Mouse (Mus musculus) embryonic facial prominence, embryonic 12.5 days (tissue): Measurements from ENCODE around the gene Ccdc115. TPM values are rescaled to one million over a fixed set of nuclear protein-coding genes. Genes with fewer than 3 reads are reported as not detected.

ENCODE experiments used
- ATAC-seq: fragments of 200-750 bp; cut with Nextera tagmentation; 2 replicates; pipeline ENCODE4 v1.8.0; 2017; ENCODE audit not compliant: insufficient number of reproducible peaks, insufficient read depth, low FRiP score, low TSS enrichment
- H3K27ac ChIP-seq: fragments of 300-500 bp; sonication (generic); 2 replicates; pipeline ENCODE4 v1.5.1; 2016; ENCODE audit warnings: mild to moderate bottlenecking
- H3K27me3 ChIP-seq: fragments of 300-500 bp; sonication (generic); 2 replicates; pipeline ENCODE4 v1.6.1; 2016; ENCODE audit warnings: mild to moderate bottlenecking, moderate library complexity
- H3K36me3 ChIP-seq: fragments of 300-500 bp; sonication (generic); 2 replicates; pipeline ENCODE4 v1.6.1; 2016; ENCODE audit warnings: mild to moderate bottlenecking
- H3K4me1 ChIP-seq: fragments of 300-500 bp; sonication (generic); 2 replicates; pipeline ENCODE4 v1.6.1; 2016
- H3K4me2 ChIP-seq: fragments of 300-500 bp; sonication (generic); replicated peaks from 2 replicates; pipeline ENCODE4 v1.6.1; 2016; ENCODE audit warnings: mild to moderate bottlenecking, moderate library complexity
- H3K4me3 ChIP-seq: fragments of 300-500 bp; sonication (generic); 2 replicates; pipeline ENCODE4 v1.5.1; 2016; ENCODE audit warnings: mild to moderate bottlenecking
- H3K9ac ChIP-seq: fragments of 300-500 bp; sonication (generic); 2 replicates; pipeline ENCODE4 v1.6.1; 2016; ENCODE audit warnings: mild to moderate bottlenecking, moderate library complexity
- H3K9me3 ChIP-seq: fragments of 300-500 bp; sonication (generic); 2 replicates; pipeline ENCODE4 v1.6.1; 2016; ENCODE audit warnings: mild to moderate bottlenecking, moderate library complexity
- WGBS: fragments of 180-500 bp; shearing (Covaris S2); methylation state at CpG from one replicate; pipeline ENCODE4 v1.1.7; 2016; 5-methylcytosine and 5-hydroxymethylcytosine counted together
- polyA plus RNA-seq: library from polyadenylated mRNA; unstranded; fragments of >200 nt; fragmentation: Nextera tagmentation; extraction: Ambion mirVana; gene quantifications from 2 replicates; pipeline ENCODE4 v1.2.1, GENCODE M21; 2016

Gene Ccdc115
- polyA plus RNA-seq, 1 experiment from 2014 or later, result 52.1 TPM

- Histone ChIP-seq H3K27ac (no peak overlapping the region), H3K9ac (no peak overlapping the region), H3K27me3 (no peaks in the 10 kb centered on the region), H3K9me3 (peaks cover 9% of the 10 kb centered on the region), H3K4me1 (peaks cover 11% of the 10 kb centered on the region; the same call in 1 of the 2 replicates), H3K4me3 (no peak overlapping the region), H3K4me2 (no peak overlapping the region), H3K36me3 (peaks cover 13% of the 10 kb centered on the region; the same call in 1 of the 2 replicates)
- 73% methylated on average over 3 of the region's 3 CpGs for WGBS
- no peak for ATAC-seq
Measured at GRCm38 (mm10) chr1:34436374-34436773, 3.1 kb downstream of the Ccdc115 start.

- ATAC-seq, result no peak
- Histone ChIP-seq H3K27ac (peak overlapping the region; percentile 81), H3K9ac (peak overlapping the region; percentile 60; the same call in 1 of the 2 replicates), H3K9me3 (peaks cover 18% of the 10 kb centered on the region), H3K4me3 (peak overlapping the region; percentile 56), H3K27me3 (no peaks in the 10 kb centered on the region), H3K36me3 (peaks cover 21% of the 10 kb centered on the region), H3K4me2 (peak overlapping the region; percentile 61), H3K4me1 (0 out of 2 replicates have a peak, but pooled peaks cover 7% of the 10 kb centered on the region)
- WGBS, result 32% methylated on average over 8 of the region's 8 CpGs
Measured at GRCm38 (mm10) chr1:34435371-34436120, 3.9 kb downstream of the Ccdc115 start.

- peaks cover 28% of the 10 kb centered on the region for H3K36me3 ChIP-seq
- H3K4me3 ChIP-seq, result peak overlapping the region; percentile 56
- ATAC-seq, result no peak
- 0 out of 2 replicates have a peak, but pooled peaks cover 4% of the 10 kb centered on the region for H3K4me1 ChIP-seq
- WGBS, result 1% methylated on average over 30 of the region's 30 CpGs
- peaks cover 26% of the 10 kb centered on the region for H3K9me3 ChIP-seq
- H3K4me2 ChIP-seq, result peak overlapping the region; percentile 61
- peak overlapping the region; percentile 60 for H3K9ac ChIP-seq
- H3K27ac ChIP-seq, result peak overlapping the region; percentile 81
- H3K27me3 ChIP-seq, result no peaks in the 10 kb centered on the region
Measured at GRCm38 (mm10) chr1:34434660-34435160, 4.8 kb downstream of the Ccdc115 start.

GRCm38 (mm10) chr1:34433891-34434521 lies 5.5 kb downstream of the Ccdc115 start:
- ATAC-seq, result no peak
- H3K4me1 ChIP-seq, result 0 out of 2 replicates have a peak, but pooled peaks cover 4% of the 10 kb centered on the region
- H3K9ac ChIP-seq, result peak overlapping the region; percentile 27; the same call in 1 of the 2 replicates
- H3K9me3 ChIP-seq, result peaks cover 32% of the 10 kb centered on the region
- peak overlapping the region; percentile 54; the same call in 1 of the 2 replicates for H3K27ac ChIP-seq
- H3K36me3 ChIP-seq, result peaks cover 29% of the 10 kb centered on the region
- 8% methylated on average over 19 of the region's 19 CpGs for WGBS
- no peaks in the 10 kb centered on the region for H3K27me3 ChIP-seq
- peak overlapping the region; percentile 61 for H3K4me2 ChIP-seq
- peak overlapping the region; percentile 56 for H3K4me3 ChIP-seq

GRCm38 (mm10) chr1:34432776-34433481 lies 6.5 kb downstream of the Ccdc115 start:
- H3K9me3 ChIP-seq, result peaks cover 34% of the 10 kb centered on the region
- H3K9ac ChIP-seq, result peak overlapping the region; percentile 51
- ATAC-seq, result no peak
- no peaks in the 10 kb centered on the region for H3K4me1 ChIP-seq
- 6% methylated on average over 35 of the region's 35 CpGs for WGBS
- peak overlapping the region; percentile 61 for H3K27ac ChIP-seq
- peak overlapping the region; percentile 61 for H3K4me2 ChIP-seq
- H3K4me3 ChIP-seq, result peak overlapping the region; percentile 43
- H3K36me3 ChIP-seq, result peaks cover 29% of the 10 kb centered on the region
- no peaks in the 10 kb centered on the region for H3K27me3 ChIP-seq

- H3K27me3 ChIP-seq, result no peaks in the 10 kb centered on the region
- H3K4me2 ChIP-seq, result peak overlapping the region; percentile 61
- H3K4me1 ChIP-seq, result no peaks in the 10 kb centered on the region
- peaks cover 36% of the 10 kb centered on the region for H3K9me3 ChIP-seq
- 44% methylated on average over 13 of the region's 13 CpGs for WGBS
- peak overlapping the region; percentile 51 for H3K9ac ChIP-seq
- no peak overlapping the region for H3K27ac ChIP-seq
- no peak for ATAC-seq
- peaks cover 26% of the 10 kb centered on the region for H3K36me3 ChIP-seq
- peak overlapping the region; percentile 43 for H3K4me3 ChIP-seq
Measured at GRCm38 (mm10) chr1:34432411-34432775, 7.1 kb downstream of the Ccdc115 start.

- H3K4me2 ChIP-seq, result no peak overlapping the region
- H3K4me1 ChIP-seq, result no peaks in the 10 kb centered on the region
- ATAC-seq, result no peak
- H3K9ac ChIP-seq, result no peak overlapping the region
- H3K27ac ChIP-seq, result no peak overlapping the region
- H3K36me3 ChIP-seq, result peaks cover 21% of the 10 kb centered on the region
- H3K27me3 ChIP-seq, result no peaks in the 10 kb centered on the region
- H3K9me3 ChIP-seq, result peaks cover 36% of the 10 kb centered on the region
- H3K4me3 ChIP-seq, result no peak overlapping the region
- WGBS, result 98% methylated on average over 9 of the region's 9 CpGs
Measured at GRCm38 (mm10) chr1:34431431-34431830, 8.0 kb downstream of the Ccdc115 start.

- no peak overlapping the region for H3K27ac ChIP-seq
- no peak overlapping the region for H3K4me2 ChIP-seq
- H3K9ac ChIP-seq, result no peak overlapping the region
- no peaks in the 10 kb centered on the region for H3K27me3 ChIP-seq
- H3K36me3 ChIP-seq, result peaks cover 21% of the 10 kb centered on the region
- no peak overlapping the region for H3K4me3 ChIP-seq
- 97% methylated on average over 3 of the region's 3 CpGs for WGBS
- no peaks in the 10 kb centered on the region for H3K4me1 ChIP-seq
- peaks cover 36% of the 10 kb centered on the region for H3K9me3 ChIP-seq
- no peak for ATAC-seq
Measured at GRCm38 (mm10) chr1:34430981-34431380, 8.5 kb downstream of the Ccdc115 start.

- Histone ChIP-seq H3K36me3 (peaks cover 21% of the 10 kb centered on the region), H3K27ac (no peak overlapping the region), H3K9me3 (peaks cover 36% of the 10 kb centered on the region), H3K4me2 (no peak overlapping the region), H3K9ac (no peak overlapping the region), H3K4me3 (no peak overlapping the region), H3K4me1 (no peaks in the 10 kb centered on the region), H3K27me3 (no peaks in the 10 kb centered on the region)
- no peak for ATAC-seq
- WGBS, result 93% methylated on average over 4 of the region's 4 CpGs
Measured at GRCm38 (mm10) chr1:34429281-34429680, 10.2 kb downstream of the Ccdc115 start.

GRCm38 (mm10) chr1:34428466-34428865 lies 11.0 kb downstream of the Ccdc115 start:
- ATAC-seq, result no peak
- peaks cover 21% of the 10 kb centered on the region for H3K36me3 ChIP-seq
- no peak overlapping the region for H3K4me2 ChIP-seq
- 87% methylated on average over 2 of the region's 2 CpGs for WGBS
- H3K9ac ChIP-seq, result no peak overlapping the region
- H3K4me3 ChIP-seq, result no peak overlapping the region
- H3K4me1 ChIP-seq, result no peaks in the 10 kb centered on the region
- no peaks in the 10 kb centered on the region for H3K27me3 ChIP-seq
- peaks cover 36% of the 10 kb centered on the region for H3K9me3 ChIP-seq
- no peak overlapping the region for H3K27ac ChIP-seq

GRCm38 (mm10) chr1:34399182-34399953 lies 40.1 kb downstream of the Ccdc115 start:
- ATAC-seq, result no peak

More at GRCm38 (mm10) chr1:34399182-34399953, 40.1 kb downstream of the Ccdc115 start:
- Histone ChIP-seq H3K27me3 (no peaks in the 10 kb centered on the region), H3K9me3 (no peaks in the 10 kb centered on the region), H3K36me3 (no peaks in the 10 kb centered on the region), H3K4me3 (no peak overlapping the region), H3K4me2 (no peak overlapping the region), H3K4me1 (no peaks in the 10 kb centered on the region), H3K9ac (no peak overlapping the region), H3K27ac (no peak overlapping the region)
- 40% methylated on average over 11 of the region's 11 CpGs for WGBS
